ENCODE assay signal across 8 mouse cellular contexts in the genomic region with DNA sequence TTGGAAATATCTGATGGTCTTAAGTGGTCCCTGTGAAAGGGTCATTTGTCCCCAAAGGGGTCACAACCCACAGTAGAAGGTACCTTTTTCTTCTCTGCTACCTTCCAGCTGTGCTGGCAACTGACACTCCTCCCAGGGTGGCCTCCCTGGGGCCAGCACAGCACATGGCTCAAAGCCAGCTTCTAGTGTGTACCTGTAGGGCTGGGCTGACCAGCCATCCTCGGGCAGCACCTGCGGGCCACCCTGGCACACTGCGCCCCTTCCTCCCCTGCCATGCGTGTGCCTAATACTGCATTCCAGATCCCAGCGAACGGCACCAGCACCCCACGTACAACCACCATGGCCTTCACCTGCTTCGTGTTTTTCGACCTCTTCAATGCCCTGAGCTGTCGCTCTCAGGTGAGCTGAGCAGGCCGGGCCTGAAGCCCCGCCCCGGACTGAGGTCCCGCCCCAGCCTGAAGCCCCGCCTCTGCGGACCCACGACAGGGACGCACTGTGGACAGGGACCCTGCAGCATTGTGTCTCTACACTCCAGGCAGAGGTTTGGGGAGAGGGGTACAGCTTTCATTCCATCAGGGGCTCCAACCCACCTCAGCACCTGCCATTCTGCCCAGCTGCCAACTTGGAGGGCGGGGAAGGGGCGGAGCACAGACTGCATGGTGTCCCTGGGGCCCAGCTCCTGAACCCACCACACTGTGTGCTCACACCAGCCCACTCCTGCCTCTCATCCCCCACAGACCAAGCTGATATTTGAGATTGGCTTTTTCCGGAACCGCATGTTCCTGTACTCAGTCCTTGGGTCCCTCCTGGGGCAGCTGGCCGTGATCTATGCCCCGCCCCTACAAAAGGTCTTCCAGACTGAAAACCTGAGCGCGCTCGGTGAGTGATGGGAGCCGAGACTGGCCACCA. TPM values are rescaled to one million over a fixed set of nuclear protein-coding genes. Genes with fewer than 3 reads are reported as not detected.
DNase-seq lines count a peak whose midpoint lies in the region; ATAC-seq and TF ChIP-seq lines count a peak whose summit lies in the region.

No protein-coding gene starts in this region.

- no peak for TF ChIP-seq EP300 in liver, postnatal 0 days (IDR thresholded peaks at IDR 0.05; ENCODE audit: low read depth)

- TF ChIP-seq CTCF in E14TG2a.4 (conservative IDR thresholded peaks at IDR 0.05; ENCODE audit: low read length): no peak
- 0 out of 2 replicates have a peak, but pooled peaks have one; percentile 8 for TF ChIP-seq CTCF in liver, postnatal 0 days (IDR thresholded peaks at IDR 0.05; ENCODE audit: low read depth)

- peak; percentile 48 for ATAC-seq in inflammation-experienced regulatory T-cells, adult 6 months
- ATAC-seq in liver, postnatal 0 days: peak; percentile 58

- peak overlapping the region; percentile 66 for H3K4me2 ChIP-seq in liver, postnatal 0 days (ENCODE audit: low read depth, low read length)

- 19% methylated on average over 28 of the region's 28 CpGs for WGBS in liver, postnatal 0 days (ENCODE audit: insufficient replicate concordance)

- intact Hi-C loops in left cerebral cortex, postnatal 10 days (cut with DNase I): no loop called here

- DNase-seq in embryo, embryonic 10.5 days (ENCODE audit: low spot score): peak; percentile 17
- DNase-seq in liver, postnatal 0 days: no peak
- DNase-seq in retina, embryonic 14.5 days (ENCODE audit: low spot score): peak; percentile 28
- no peak for DNase-seq in right cerebral cortex, postnatal 14 days
- DNase-seq in cerebellum, postnatal 14 days: no peak
- DNase-seq in left cerebral cortex, postnatal 10 days (ENCODE audit: extremely low spot score in 1 of 2, low spot score in 2 of 2): no peak

- no peaks in the 10 kb centered on the region for H3K9me3 ChIP-seq in E14TG2a.4 (ENCODE audit: low read length)
- no peaks in the 10 kb centered on the region for H3K9me3 ChIP-seq in liver, postnatal 0 days (ENCODE audit: low read length)

- H3K9ac ChIP-seq in liver, postnatal 0 days (replicated peaks): peak overlapping the region; percentile 30; the same call in 1 of the 2 replicates

- peaks cover 22% of the 10 kb centered on the region for H3K27me3 ChIP-seq in E14TG2a.4 (ENCODE audit: insufficient read depth, low read length)
- H3K27me3 ChIP-seq in liver, postnatal 0 days (ENCODE audit: insufficient read depth, low read length): no peaks in the 10 kb centered on the region

- H3K36me3 ChIP-seq in E14TG2a.4 (ENCODE audit: insufficient read depth, low read length): no peaks in the 10 kb centered on the region
- no peaks in the 10 kb centered on the region for H3K36me3 ChIP-seq in liver, postnatal 0 days (replicated peaks; ENCODE audit: insufficient read depth, low read length)

- peak overlapping the region; percentile 75 for H3K4me3 ChIP-seq in E14TG2a.4 (replicated peaks; ENCODE audit: low read length)
- peak overlapping the region; percentile 39 for H3K4me3 ChIP-seq in liver, postnatal 0 days (ENCODE audit: low read depth, low read length)

- H3K4me1 ChIP-seq in E14TG2a.4 (replicated peaks; ENCODE audit: low read depth, low read length): peaks cover 27% of the 10 kb centered on the region
- H3K4me1 ChIP-seq in liver, postnatal 0 days (ENCODE audit: insufficient read depth): peaks cover 31% of the 10 kb centered on the region

- no peak overlapping the region for H3K27ac ChIP-seq in liver, postnatal 0 days (ENCODE audit: low read depth)

RNA-seq across cellular contexts. Expression of a gene that starts 22.7 kb away (rescaled TPM):
- 1 to 10 TPM; 6.1 to 7.4 (median 7.0) TPM for polyA plus RNA-seq in inflammation-experienced regulatory T-cells, adult 6 months (2017; shearing (Covaris generic))
- polyA plus RNA-seq in liver, postnatal 0 days (2015; fragmentation: Nextera tagmentation; extraction: Ambion mirVana): 4.3 and 4.6 TPM in 2 replicates
- total RNA-seq in left cerebral cortex, postnatal 10 days (2021): 10 to 100 TPM; 14.2 to 15.9 TPM

RNA-seq across cellular contexts. Expression of a gene that starts 55.7 kb away (rescaled TPM):
- polyA plus RNA-seq in inflammation-experienced regulatory T-cells, adult 6 months (2017; shearing (Covaris generic)): not detected
- 0.05 and 0.14 TPM in 2 replicates for polyA plus RNA-seq in liver, postnatal 0 days (2015; fragmentation: Nextera tagmentation; extraction: Ambion mirVana)
- total RNA-seq in left cerebral cortex, postnatal 10 days (2021): under 1 TPM; 0.55 to 0.79 TPM

Comparison
In these comparisons a context has a peak if more than half of its experiments do, and no peak if none do; other contexts are left out.
1. DNase-seq: peak in embryo, embryonic 10.5 days (single experiment) and retina, embryonic 14.5 days (single experiment); none in liver, postnatal 0 days (single experiment), right cerebral cortex, postnatal 14 days (single experiment), cerebellum, postnatal 14 days (0 of 2) and left cerebral cortex, postnatal 10 days (0 of 2).